Mouse (Mus musculus) midbrain, embryonic 15.5 days (tissue): ENCODE data around the gene Il1f10. TPM values are rescaled to one million over a fixed set of nuclear protein-coding genes. Genes with fewer than 3 reads are reported as not detected.

ENCODE experiments used
- ATAC-seq: fragments of 200-750 bp; cut with Nextera tagmentation; replicated peaks from 2 replicates; pipeline ENCODE4 v1.8.0; 2017; ENCODE audit warnings: moderate TSS enrichment
- H3K27ac ChIP-seq: fragments of 300-500 bp; sonication (generic); 2 replicates; pipeline ENCODE4 v1.5.1; 2015; ENCODE audit warnings: mild to moderate bottlenecking, inconsistent platforms
- H3K27me3 ChIP-seq: fragments of 300-500 bp; sonication (generic); replicated peaks from 2 replicates; pipeline ENCODE4 v1.6.1; 2015; ENCODE audit warnings: inconsistent platforms
- H3K36me3 ChIP-seq: fragments of 300-500 bp; sonication (generic); replicated peaks from 2 replicates; pipeline ENCODE4 v1.6.1; 2015; ENCODE audit warnings: inconsistent platforms
- H3K4me1 ChIP-seq: fragments of 300-500 bp; sonication (generic); 2 replicates; pipeline ENCODE4 v1.6.1; 2015; ENCODE audit warnings: inconsistent platforms
- H3K4me2 ChIP-seq: fragments of 300-500 bp; sonication (generic); 2 replicates; pipeline ENCODE4 v1.6.1; 2015; ENCODE audit warnings: inconsistent platforms, mild to moderate bottlenecking, moderate library complexity
- H3K4me3 ChIP-seq: fragments of 300-500 bp; sonication (generic); 2 replicates; pipeline ENCODE4 v1.5.1; 2015; ENCODE audit warnings: mild to moderate bottlenecking, inconsistent platforms
- H3K9ac ChIP-seq: fragments of 300-500 bp; sonication (generic); 2 replicates; pipeline ENCODE4 v1.6.1; 2015; ENCODE audit warnings: mild to moderate bottlenecking, inconsistent platforms
- H3K9me3 ChIP-seq: fragments of 300-500 bp; sonication (generic); 2 replicates; pipeline ENCODE4 v1.6.1; 2016; ENCODE audit warnings: inconsistent platforms
- WGBS: fragments of 180-500 bp; shearing (Covaris S2); methylation state at CpG from one replicate; pipeline ENCODE4 v1.1.7; 2015; ENCODE audit warnings: mixed read lengths; 5-methylcytosine and 5-hydroxymethylcytosine counted together
- polyA plus RNA-seq: library from polyadenylated mRNA; unstranded; fragments of >200 nt; fragmentation: Nextera tagmentation; extraction: Ambion mirVana; gene quantifications from 2 replicates; pipeline ENCODE4 v1.2.1, GENCODE M21; 2015

Il1f10 gene
- polyA plus RNA-seq, 1 experiment from 2014 or later: not detected

GRCm38 (mm10) chr2:24341395-24341885, 50.4 kb downstream of the Il1f10 start:
- Histone ChIP-seq H3K4me1 (no peaks in the 10 kb centered on the region), H3K4me2 (no peak overlapping the region), H3K36me3 (no peaks in the 10 kb centered on the region), H3K27ac (no peak overlapping the region), H3K9ac (no peak overlapping the region), H3K9me3 (no peaks in the 10 kb centered on the region), H3K4me3 (no peak overlapping the region), H3K27me3 (no peaks in the 10 kb centered on the region)
- 76% methylated on average over 3 of the region's 3 CpGs for WGBS
- ATAC-seq: no peak

Other genes starting within 250 kb of the Il1f10 start
- gene Hnmt, start 241.8 kb upstream of the Il1f10 start, polyA plus RNA-seq: 6.5 and 7.9 TPM in 2 replicates
- gene Tbpl2, start 194.6 kb upstream of the Il1f10 start, polyA plus RNA-seq: not detected in 2 replicates
- not detected in 2 replicates for gene Il1f8, start 138.0 kb upstream of the Il1f10 start, polyA plus RNA-seq
- gene Il1f9, start 104.7 kb upstream of the Il1f10 start, polyA plus RNA-seq: not detected in 2 replicates
- not detected in 2 replicates for gene Il1f6, start 75.8 kb upstream of the Il1f10 start, polyA plus RNA-seq
- not detected in 2 replicates for gene Il1f5, start 14.2 kb upstream of the Il1f10 start, polyA plus RNA-seq
- 0.72 TPM in 1 of 2 replicates, not detected in the other for gene Il1rn, start 45.7 kb downstream of the Il1f10 start, polyA plus RNA-seq
- gene Psd4, start 76.4 kb downstream of the Il1f10 start, polyA plus RNA-seq: 0.69 and 0.72 TPM in 2 replicates
- gene Pax8, start 184.4 kb downstream of the Il1f10 start, polyA plus RNA-seq: 3.3 and 3.6 TPM in 2 replicates